Mouse (Mus musculus) erythroblast, embryonic 14.5 days (primary cell): ENCODE results near the gene Tcp11l2.

ENCODE experiments used
- GATA1 ChIP-seq: IDR thresholded peaks from 2 replicates; pipeline ENCODE4 v1.6.1; 2012; ENCODE audit warnings: low read length, inconsistent platforms, mixed read lengths
- TAL1 ChIP-seq: IDR thresholded peaks from 3 replicates; pipeline ENCODE4 v1.6.1; 2012; ENCODE audit warnings: low read length, inconsistent platforms, mixed read lengths

DNA sequence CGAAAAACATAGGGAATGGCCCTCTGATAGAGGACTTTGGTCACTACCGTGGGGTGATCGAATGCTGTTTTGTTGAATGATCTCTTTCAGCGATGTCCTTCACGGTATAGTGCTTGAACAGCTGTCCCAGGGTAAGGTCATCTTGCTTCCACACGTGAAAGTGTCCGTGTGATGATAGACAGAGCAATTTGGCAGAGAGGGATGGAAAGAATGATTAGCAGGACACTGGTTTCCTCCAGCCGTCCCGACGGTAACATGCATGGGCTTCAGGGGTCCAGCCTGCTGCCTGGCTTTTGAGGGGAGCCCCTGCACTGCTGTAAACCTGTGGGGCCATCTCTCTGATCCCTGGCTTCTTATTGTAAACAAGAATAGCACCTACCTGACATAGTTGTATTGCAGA, 2.3 kb downstream of the Tcp11l2 start:
- TF ChIP-seq TAL1 (no peak), GATA1 (no peak)
